Mouse (Mus musculus) intestine, embryonic 14.5 days (tissue): ENCODE measurements around the gene Erc2. TPM values are rescaled to one million over a fixed set of nuclear protein-coding genes. Genes with fewer than 3 reads are reported as not detected.

Experiments used
- ATAC-seq: fragments of 200-750 bp; cut with Nextera tagmentation; replicated peaks from 2 replicates; pipeline ENCODE4 v1.8.0; 2017; ENCODE audit warnings: low read depth, moderate number of reproducible peaks, moderate TSS enrichment, moderate library complexity; ENCODE audit not compliant: low FRiP score, low TSS enrichment
- DNase-seq: peaks from one replicate; pipeline ENCODE4 v3.0.0-alpha.2; 2018; ENCODE audit warnings: low spot score
- H3K27ac ChIP-seq: fragments of 300-500 bp; sonication (generic); 2 replicates; pipeline ENCODE4 v1.5.1; 2014; ENCODE audit warnings: low read depth, mild to moderate bottlenecking, control low read depth
- H3K27me3 ChIP-seq: fragments of 300-500 bp; sonication (generic); replicated peaks from 2 replicates; pipeline ENCODE4 v1.6.1; 2014; ENCODE audit warnings: low read length, control low read depth; ENCODE audit not compliant: control insufficient read depth, insufficient read depth
- H3K36me3 ChIP-seq: fragments of 300-500 bp; sonication (generic); 2 replicates; pipeline ENCODE4 v1.6.1; 2014; ENCODE audit warnings: low read length, control low read depth; ENCODE audit not compliant: control insufficient read depth, insufficient read depth
- H3K4me1 ChIP-seq: fragments of 300-500 bp; sonication (generic); replicated peaks from 2 replicates; pipeline ENCODE4 v1.6.1; 2014; ENCODE audit warnings: low read length, control low read depth, mixed read lengths; ENCODE audit not compliant: control insufficient read depth, insufficient read depth
- H3K4me2 ChIP-seq: fragments of 300-500 bp; sonication (generic); 2 replicates; pipeline ENCODE4 v1.6.1; 2014; ENCODE audit warnings: low read length
- H3K4me3 ChIP-seq: fragments of 300-500 bp; sonication (generic); 2 replicates; pipeline ENCODE4 v1.5.1; 2014; ENCODE audit warnings: low read depth, low read length, control low read depth, mixed read lengths
- H3K9ac ChIP-seq: fragments of 300-500 bp; sonication (generic); 2 replicates; pipeline ENCODE4 v1.6.1; 2014; ENCODE audit warnings: mild to moderate bottlenecking, low read length
- H3K9me3 ChIP-seq: fragments of 300-500 bp; sonication (generic); 2 replicates; pipeline ENCODE4 v1.6.1; 2016; ENCODE audit warnings: low read length, control low read depth; ENCODE audit not compliant: control insufficient read depth
- WGBS: fragments of 180-500 bp; shearing (Covaris S2); extraction: QIAGEN DNeasy Blood & Tissue Kit; methylation state at CpG from one replicate; pipeline ENCODE4 v1.1.7; 2014; 5-methylcytosine and 5-hydroxymethylcytosine counted together
- polyA plus RNA-seq: library from polyadenylated mRNA; unstranded; fragments of >200 nt; fragmentation: Nextera tagmentation; extraction: Ambion mirVana; gene quantifications from 2 replicates; pipeline ENCODE4 v1.2.1, GENCODE M21; 2014

Gene Erc2
- polyA plus RNA-seq, 1 experiment from 2014 or later: 7.8 TPM

- Histone ChIP-seq H3K27ac (no peak overlapping the region), H3K4me2 (no peak overlapping the region), H3K4me3 (no peak overlapping the region), H3K9me3 (no peaks in the 10 kb centered on the region), H3K36me3 (no peaks in the 10 kb centered on the region), H3K27me3 (no peaks in the 10 kb centered on the region), H3K9ac (no peak overlapping the region), H3K4me1 (no peaks in the 10 kb centered on the region)
- WGBS: 87% methylated on average over 9 of the region's 9 CpGs
- ATAC-seq: no peak
- no peak for DNase-seq
These were observed 137.8 kb downstream of the Erc2 start for GRCm38 (mm10) chr14:27759982-27760381.

GRCm38 (mm10) chr14:27775367-27775766 lies 153.1 kb downstream of the Erc2 start:
- H3K4me3 ChIP-seq: no peak overlapping the region
- no peaks in the 10 kb centered on the region for H3K27me3 ChIP-seq
- H3K9ac ChIP-seq: no peak overlapping the region
- H3K36me3 ChIP-seq: no peaks in the 10 kb centered on the region
- no peaks in the 10 kb centered on the region for H3K9me3 ChIP-seq
- H3K4me1 ChIP-seq: no peaks in the 10 kb centered on the region
- ATAC-seq (no peak), DNase-seq (no peak)
- H3K27ac ChIP-seq: no peak overlapping the region
- WGBS: 48% methylated on average over 5 of the region's 5 CpGs
- H3K4me2 ChIP-seq: no peak overlapping the region

- 85% methylated on average over 8 of the region's 8 CpGs for WGBS
- H3K9me3 ChIP-seq: no peaks in the 10 kb centered on the region
- no peaks in the 10 kb centered on the region for H3K36me3 ChIP-seq
- H3K27me3 ChIP-seq: no peaks in the 10 kb centered on the region
- no peak for DNase-seq
- ATAC-seq: no peak
- H3K4me1 ChIP-seq: no peaks in the 10 kb centered on the region
- H3K4me2 ChIP-seq: no peak overlapping the region
- H3K4me3 ChIP-seq: no peak overlapping the region
- no peak overlapping the region for H3K27ac ChIP-seq
- H3K9ac ChIP-seq: no peak overlapping the region
These were observed 156.3 kb downstream of the Erc2 start for GRCm38 (mm10) chr14:27778503-27778902.

DNA sequence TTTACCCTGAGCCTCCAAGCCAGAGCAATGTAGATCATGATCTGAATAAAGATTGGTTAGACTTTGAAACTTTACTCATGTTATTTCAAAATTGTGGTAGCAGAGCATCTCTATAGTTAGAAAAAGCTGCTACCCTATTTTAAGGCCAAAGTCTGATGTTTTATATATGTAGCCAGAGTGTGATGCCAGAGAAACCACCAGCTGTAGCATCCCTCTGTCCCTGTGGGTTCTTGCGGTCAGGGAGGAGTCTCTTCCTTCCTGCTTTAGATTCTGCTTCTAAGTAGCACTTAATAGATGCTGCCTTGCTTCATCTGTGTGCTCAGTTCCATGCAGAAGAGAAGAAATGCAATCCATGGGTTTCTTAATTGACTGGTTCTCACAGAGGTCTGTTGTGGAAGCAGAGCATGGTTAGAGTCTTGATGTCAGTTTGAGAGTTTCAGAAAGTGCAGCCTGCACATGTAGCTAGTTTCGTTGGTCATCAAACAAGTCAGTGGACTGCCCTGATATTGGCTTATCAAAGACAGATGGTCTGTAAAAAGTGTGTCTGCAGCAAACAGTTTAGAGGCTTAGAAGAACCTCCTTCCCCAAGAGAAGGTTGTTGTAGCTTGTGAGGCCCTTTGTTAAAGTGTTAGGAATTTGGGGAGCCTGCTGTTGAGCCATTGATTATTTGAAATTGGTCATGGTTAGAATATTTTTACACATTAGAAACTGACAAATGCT lies 156.9 kb downstream of the Erc2 start:
- H3K4me1 ChIP-seq: no peaks in the 10 kb centered on the region
- no peak overlapping the region for H3K4me3 ChIP-seq
- no peak overlapping the region for H3K9ac ChIP-seq
- no peak overlapping the region for H3K27ac ChIP-seq
- H3K9me3 ChIP-seq: no peaks in the 10 kb centered on the region
- no peak overlapping the region for H3K4me2 ChIP-seq
- H3K36me3 ChIP-seq: no peaks in the 10 kb centered on the region
- DNase-seq (no peak), ATAC-seq (no peak)
- no peaks in the 10 kb centered on the region for H3K27me3 ChIP-seq
- WGBS: 77% methylated on average over 2 of the region's 2 CpGs

DNA sequence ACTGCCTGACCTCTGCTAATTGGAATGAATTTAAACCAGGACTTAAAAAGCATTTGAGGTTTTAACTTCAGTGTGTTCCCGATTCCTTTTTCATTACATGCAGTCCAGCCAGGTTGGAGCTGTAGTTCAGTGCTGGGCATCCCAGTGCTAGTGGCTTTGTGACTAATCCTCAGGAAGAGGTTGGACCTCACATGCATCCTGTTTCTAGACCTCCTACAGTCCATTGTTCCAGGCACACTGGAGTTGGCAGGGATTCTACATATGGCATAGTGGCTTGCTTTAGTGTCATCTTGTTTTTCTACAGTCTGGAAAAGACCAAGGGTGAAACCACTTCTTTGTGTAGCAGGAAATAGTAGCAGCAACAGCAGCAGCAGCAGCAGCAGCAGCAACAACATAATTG lies 159.0 kb downstream of the Erc2 start:
- ATAC-seq (no peak), DNase-seq (no peak)
- Histone ChIP-seq H3K4me2 (no peak overlapping the region), H3K27me3 (no peaks in the 10 kb centered on the region), H3K36me3 (no peaks in the 10 kb centered on the region), H3K27ac (no peak overlapping the region), H3K4me1 (no peaks in the 10 kb centered on the region), H3K9ac (no peak overlapping the region), H3K4me3 (no peak overlapping the region), H3K9me3 (no peaks in the 10 kb centered on the region)
- 81% methylated on average over 1 of the region's 1 CpGs for WGBS

- no peak for DNase-seq
- Histone ChIP-seq H3K4me1 (no peaks in the 10 kb centered on the region), H3K9ac (no peak overlapping the region), H3K9me3 (no peaks in the 10 kb centered on the region), H3K4me3 (no peak overlapping the region), H3K4me2 (no peak overlapping the region), H3K36me3 (no peaks in the 10 kb centered on the region), H3K27ac (no peak overlapping the region), H3K27me3 (no peaks in the 10 kb centered on the region)
- no peak for ATAC-seq
- 93% methylated on average over 4 of the region's 4 CpGs for WGBS
These were observed 162.6 kb downstream of the Erc2 start for GRCm38 (mm10) chr14:27784826-27785225.

GRCm38 (mm10) chr14:27785562-27785961 lies 163.3 kb downstream of the Erc2 start:
- no peaks in the 10 kb centered on the region for H3K4me1 ChIP-seq
- DNase-seq (no peak), ATAC-seq (no peak)
- no peak overlapping the region for H3K4me2 ChIP-seq
- H3K9ac ChIP-seq: no peak overlapping the region
- no peaks in the 10 kb centered on the region for H3K9me3 ChIP-seq
- no peaks in the 10 kb centered on the region for H3K36me3 ChIP-seq
- no peak overlapping the region for H3K4me3 ChIP-seq
- H3K27ac ChIP-seq: no peak overlapping the region
- no peaks in the 10 kb centered on the region for H3K27me3 ChIP-seq
- WGBS: 89% methylated on average over 2 of the region's 2 CpGs

- 68% methylated on average over 6 of the region's 6 CpGs for WGBS
- H3K4me3 ChIP-seq: no peak overlapping the region
- no peaks in the 10 kb centered on the region for H3K27me3 ChIP-seq
- no peak overlapping the region for H3K27ac ChIP-seq
- ATAC-seq (no peak), DNase-seq (no peak)
- H3K36me3 ChIP-seq: no peaks in the 10 kb centered on the region
- H3K9me3 ChIP-seq: no peaks in the 10 kb centered on the region
- no peak overlapping the region for H3K9ac ChIP-seq
- no peaks in the 10 kb centered on the region for H3K4me1 ChIP-seq
- no peak overlapping the region for H3K4me2 ChIP-seq
These were observed 167.1 kb downstream of the Erc2 start for GRCm38 (mm10) chr14:27789066-27789898.
